Mouse (Mus musculus) cerebellum, postnatal 14 days (tissue): Measurements from ENCODE around the gene Usp29.
"Not testable (repeated sequence)": the region's sequence is repeated elsewhere in the genome, so short reads cannot be mapped to it uniquely, and the experiment has no call there.

Source experiments
- DNase-seq, 2 experiments: peaks; one replicate each; pipeline ENCODE4 v3.0.0; 2021; ENCODE audit warnings: mixed read lengths in 2 of 2

Usp29 gene

GRCm38 (mm10) chr7:6822633-6823032 is 92.3 kb downstream of the Usp29 start:
- DNase-seq = no peak

- no peak for DNase-seq
These were observed 93.3 kb downstream of the Usp29 start for GRCm38 (mm10) chr7:6823673-6824072.

- no peak for DNase-seq
These were observed 95.7 kb downstream of the Usp29 start for GRCm38 (mm10) chr7:6825966-6826647.

GRCm38 (mm10) chr7:6829148-6829547 is 98.8 kb downstream of the Usp29 start:
- no peak for DNase-seq

GRCm38 (mm10) chr7:6834950-6835349 is 104.6 kb downstream of the Usp29 start:
- DNase-seq = no peak

GRCm38 (mm10) chr7:6835351-6835750 is 105.0 kb downstream of the Usp29 start:
- DNase-seq = peak; percentile 41 to 43

- DNase-seq = no peak
These were observed 107.0 kb downstream of the Usp29 start for GRCm38 (mm10) chr7:6837297-6837925.

GRCm38 (mm10) chr7:6837926-6838554 is 107.7 kb downstream of the Usp29 start:
- DNase-seq = no peak

- DNase-seq = peak; percentile 91 to 92
These were observed 110.5 kb downstream of the Usp29 start for GRCm38 (mm10) chr7:6840860-6841259.

GRCm38 (mm10) chr7:6849495-6849894 is 119.1 kb downstream of the Usp29 start:
- DNase-seq = no peak

GRCm38 (mm10) chr7:6850321-6850720 is 119.9 kb downstream of the Usp29 start:
- DNase-seq = no peak

- no peak for DNase-seq
These were observed 120.9 kb downstream of the Usp29 start for GRCm38 (mm10) chr7:6851256-6851655.

GRCm38 (mm10) chr7:6851717-6852503 is 121.5 kb downstream of the Usp29 start:
- DNase-seq = no peak

- DNase-seq = no peak
These were observed 125.4 kb downstream of the Usp29 start for GRCm38 (mm10) chr7:6855613-6856405.

- DNase-seq = no peak
These were observed 128.4 kb downstream of the Usp29 start for GRCm38 (mm10) chr7:6858694-6859270.

GRCm38 (mm10) chr7:6860689-6861088 is 130.3 kb downstream of the Usp29 start:
- DNase-seq = no peak

GRCm38 (mm10) chr7:6866351-6866750 is 136.0 kb downstream of the Usp29 start:
- peak; percentile 78 to 85 for DNase-seq

GRCm38 (mm10) chr7:6868831-6869230 is 138.5 kb downstream of the Usp29 start:
- DNase-seq = no peak

GRCm38 (mm10) chr7:6869556-6869955 is 139.2 kb downstream of the Usp29 start:
- no peak for DNase-seq

- peak; percentile 46 to 56 for DNase-seq
These were observed 144.1 kb downstream of the Usp29 start for GRCm38 (mm10) chr7:6874448-6874847.

- peak in 1 of 2 experiments; percentile 28 for DNase-seq
These were observed 147.8 kb downstream of the Usp29 start for GRCm38 (mm10) chr7:6878202-6878601.

- DNase-seq = not testable (repeated sequence)
These were observed 148.5 kb downstream of the Usp29 start for GRCm38 (mm10) chr7:6878849-6879248.
